Mouse (Mus musculus): Measurements from ENCODE around the gene Scd3. TPM values are rescaled to one million over a fixed set of nuclear protein-coding genes. Genes with fewer than 3 reads are reported as not detected.
A peak's percentile ranks its signal among the peaks of the same experiment; 100 is the strongest.

The Scd3 gene
- 3.1 and 3.2 TPM in 2 replicates for polyA plus RNA-seq (2012; rRNA removed)

DNA sequence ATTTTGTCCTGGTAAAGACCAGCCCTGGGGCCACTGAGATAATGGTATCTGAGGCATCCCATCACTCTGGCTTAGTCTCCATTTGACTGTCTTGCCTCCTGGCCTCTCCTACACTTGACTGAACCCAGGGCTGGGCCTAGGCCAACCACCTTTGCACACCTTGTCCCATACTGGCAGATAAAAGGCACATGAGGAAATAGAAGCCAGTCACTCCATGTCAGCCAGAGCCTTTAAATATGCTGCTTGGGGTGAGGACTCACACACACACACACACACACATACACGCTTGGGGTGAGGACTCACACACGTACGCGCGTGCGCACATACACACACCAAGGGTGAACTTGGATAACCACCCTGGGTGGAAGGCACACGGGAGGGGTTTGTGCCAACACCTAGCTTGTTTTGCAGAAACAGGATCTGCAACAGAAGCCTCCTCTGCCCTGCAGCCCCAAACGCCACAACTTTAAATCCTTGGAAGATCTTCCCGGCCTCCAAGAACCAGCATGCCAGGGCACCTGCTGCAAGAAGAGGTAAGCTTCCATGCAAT is at the start of gene Scd3:
Scd3 (plus strand) TSS at position 255 of the 550 bp plus-strand sequence.
- DNase-seq (ENCODE audit: extremely low spot score in 1 of 2, low spot score in 1 of 2): no peak

DNA sequence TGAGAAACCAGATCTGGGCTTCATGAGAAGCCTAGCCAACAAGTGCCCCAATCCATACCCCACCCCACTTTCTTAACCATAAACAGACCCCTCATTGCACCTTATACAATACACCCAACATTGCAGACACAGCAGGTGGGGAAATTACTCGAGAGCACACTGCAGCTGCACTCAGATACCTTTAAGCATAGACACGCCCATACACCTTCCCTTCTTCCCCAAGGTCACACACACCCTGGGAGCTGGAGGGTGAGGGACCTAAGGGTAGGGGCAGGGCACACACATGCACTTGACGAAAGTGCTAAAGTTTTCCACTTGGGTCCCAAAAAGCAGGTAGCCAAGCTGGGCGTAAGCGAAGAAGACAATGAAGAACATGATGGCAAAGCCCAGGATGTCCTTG is 49.3 kb upstream of the Scd3 start:
- DNase-seq (ENCODE audit: extremely low spot score in 1 of 2, low spot score in 1 of 2): no peak

DNA sequence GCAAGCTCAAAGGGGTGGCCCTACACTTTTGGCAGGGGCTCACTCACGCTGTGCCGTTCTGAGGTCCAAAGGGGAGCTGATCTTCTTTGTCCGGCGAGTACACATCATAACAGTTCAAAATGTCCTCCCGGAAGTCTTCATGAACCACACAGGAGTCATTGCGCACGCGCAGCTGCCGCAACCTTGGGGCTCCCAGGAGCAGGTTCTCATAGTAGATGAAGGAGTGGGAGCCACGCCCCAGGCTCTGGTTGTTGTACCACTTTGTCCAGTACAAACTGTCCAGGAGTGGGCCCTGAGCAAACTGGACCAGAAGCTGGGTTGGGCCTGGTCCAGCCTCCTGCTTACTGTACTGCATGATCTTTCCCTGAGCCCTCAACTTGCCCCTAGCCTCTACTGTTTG is 46.1 kb upstream of the Scd3 start:
- no peak for DNase-seq (ENCODE audit: extremely low spot score in 1 of 2, low spot score in 1 of 2)

DNA sequence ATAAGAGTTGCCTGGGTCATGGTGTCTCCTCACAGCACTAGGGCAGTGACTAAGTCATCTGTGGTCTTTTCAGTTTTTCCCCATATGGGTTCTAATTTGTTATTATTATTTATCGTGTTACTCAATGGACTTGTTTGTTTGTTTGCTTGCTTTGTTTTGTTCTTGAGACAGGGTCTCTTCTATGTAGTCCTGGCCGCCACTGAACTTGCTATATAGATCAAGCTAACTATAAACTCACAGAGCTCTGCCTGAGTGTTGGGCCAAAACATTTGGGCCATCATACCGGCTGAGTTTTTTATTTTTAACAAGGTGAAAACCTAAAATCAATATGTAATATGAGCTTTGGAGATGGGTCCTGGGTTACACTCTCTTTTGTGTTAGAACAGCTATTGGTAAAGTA is 43.7 kb upstream of the Scd3 start:
- no peak for DNase-seq (ENCODE audit: extremely low spot score in 1 of 2, low spot score in 1 of 2)

DNA sequence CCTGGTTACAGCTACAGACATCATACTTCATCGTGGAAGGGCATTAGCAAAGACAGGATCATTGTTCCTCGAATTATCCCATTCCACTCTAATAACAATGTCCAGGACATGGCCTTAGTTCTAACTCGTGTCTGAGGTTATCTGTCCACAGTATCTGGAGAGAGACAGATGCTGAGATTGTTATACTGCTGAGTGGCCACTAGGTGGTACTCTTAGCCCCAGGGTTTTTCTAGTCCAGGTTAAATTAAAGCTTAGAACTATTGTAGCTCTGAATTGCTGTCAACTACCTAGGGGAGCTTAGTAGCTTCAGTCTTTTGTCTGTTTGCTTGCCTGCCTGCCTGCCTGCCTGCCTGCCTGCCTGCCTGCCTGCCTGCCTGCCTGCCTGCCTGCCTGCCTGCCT is 41.6 kb upstream of the Scd3 start:
- DNase-seq (ENCODE audit: extremely low spot score in 1 of 2, low spot score in 1 of 2): peak in 1 of 2 experiments; percentile 48

DNA sequence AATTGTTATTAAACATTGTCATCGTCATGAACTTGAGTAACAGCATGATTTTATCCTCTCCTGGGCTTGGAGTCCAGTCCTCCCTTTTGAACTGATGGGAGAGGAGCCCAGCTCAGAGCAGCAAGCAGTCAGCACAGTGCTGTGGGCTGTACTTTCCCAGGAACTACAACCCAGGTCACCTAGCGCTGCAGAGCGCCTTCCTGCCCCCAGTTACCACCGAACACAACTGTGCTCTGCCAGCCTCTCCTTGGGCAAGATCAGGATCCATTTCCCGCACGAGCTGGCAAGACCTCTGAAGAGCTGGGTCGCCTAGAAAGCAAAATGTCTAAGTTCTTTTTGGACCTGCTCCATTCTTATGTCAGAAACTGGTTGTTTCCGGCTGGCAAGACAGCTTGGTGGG is 28.2 kb upstream of the Scd3 start:
- no peak for DNase-seq (ENCODE audit: extremely low spot score in 1 of 2, low spot score in 1 of 2)

DNA sequence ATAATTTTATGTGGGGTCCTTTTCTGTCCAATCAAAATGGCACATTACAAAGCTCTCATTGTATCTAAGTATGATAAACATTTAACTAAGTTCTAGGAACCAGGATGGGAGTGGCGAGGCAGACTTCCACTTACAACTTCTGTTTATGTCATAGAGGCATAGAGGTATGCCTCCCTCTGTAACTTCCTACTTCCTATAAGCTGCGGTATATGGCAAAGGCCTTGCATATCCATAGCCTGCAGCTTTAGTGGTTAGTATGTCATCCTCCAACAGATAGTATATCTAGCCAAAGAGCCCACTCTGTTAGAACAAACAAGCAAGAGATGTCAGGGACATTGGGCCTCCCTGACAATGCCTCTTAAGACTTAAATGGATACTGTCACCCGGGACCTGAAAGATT is 26.3 kb upstream of the Scd3 start:
- no peak for DNase-seq (ENCODE audit: extremely low spot score in 1 of 2, low spot score in 1 of 2)

DNA sequence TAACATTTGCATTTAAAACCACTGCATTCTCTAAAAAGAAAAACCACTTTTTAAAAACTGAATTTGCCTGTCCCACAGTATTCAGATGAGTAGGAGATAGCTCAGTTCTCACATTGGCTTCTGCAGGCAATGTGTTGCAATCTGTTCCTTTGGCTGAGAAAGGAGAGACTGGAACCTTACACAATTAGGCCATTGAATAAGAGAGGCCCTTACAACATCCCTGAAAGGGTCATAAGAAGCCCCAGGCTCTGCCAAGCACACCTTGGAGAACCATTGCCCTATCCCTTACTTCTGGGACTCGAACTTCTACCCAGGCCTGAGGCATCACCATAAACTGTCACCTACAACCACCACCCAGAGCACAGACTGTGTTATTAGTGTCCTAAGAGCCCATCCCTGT is 22.6 kb upstream of the Scd3 start:
- DNase-seq (ENCODE audit: extremely low spot score in 1 of 2, low spot score in 1 of 2): no peak

DNA sequence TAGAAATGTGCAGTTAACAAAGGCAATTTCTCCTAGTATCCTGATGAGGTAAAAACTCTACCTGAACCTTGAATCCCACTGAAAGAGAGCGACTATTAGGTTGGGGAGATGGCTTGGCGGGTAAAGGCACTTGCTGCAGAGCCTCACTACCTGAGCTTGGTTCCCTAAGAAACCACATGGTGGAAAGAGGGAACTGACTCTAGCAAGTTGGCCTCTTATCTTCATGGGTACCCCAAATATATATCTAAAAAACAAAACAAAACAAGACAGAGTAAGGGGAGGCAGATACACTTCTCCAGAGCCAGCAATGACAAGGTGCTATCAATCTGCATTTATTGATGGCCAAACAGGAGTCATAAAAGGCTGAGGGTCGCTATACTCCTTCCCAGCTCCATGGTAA is 19.1 kb upstream of the Scd3 start:
- no peak for DNase-seq (ENCODE audit: extremely low spot score in 1 of 2, low spot score in 1 of 2)

DNA sequence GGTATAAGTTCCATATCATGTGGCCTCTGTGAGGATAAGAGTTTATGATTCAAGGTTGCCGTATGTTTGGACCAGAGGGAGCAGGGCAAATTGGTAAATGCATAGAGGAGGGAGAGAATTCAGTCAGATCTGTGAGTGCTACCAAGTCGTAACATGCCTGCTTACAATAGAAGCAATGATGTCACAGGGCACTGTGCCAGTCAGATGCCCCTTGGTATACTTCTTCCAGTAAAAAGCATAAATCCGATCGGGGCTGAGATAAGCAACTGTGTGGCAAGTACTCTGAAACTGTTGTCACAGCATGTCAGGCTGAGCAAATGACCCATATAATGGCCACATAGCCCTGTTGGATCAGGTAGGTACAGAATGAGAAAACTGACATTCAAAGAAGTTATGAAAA is 14.0 kb upstream of the Scd3 start:
- no peak for DNase-seq (ENCODE audit: extremely low spot score in 1 of 2, low spot score in 1 of 2)

DNA sequence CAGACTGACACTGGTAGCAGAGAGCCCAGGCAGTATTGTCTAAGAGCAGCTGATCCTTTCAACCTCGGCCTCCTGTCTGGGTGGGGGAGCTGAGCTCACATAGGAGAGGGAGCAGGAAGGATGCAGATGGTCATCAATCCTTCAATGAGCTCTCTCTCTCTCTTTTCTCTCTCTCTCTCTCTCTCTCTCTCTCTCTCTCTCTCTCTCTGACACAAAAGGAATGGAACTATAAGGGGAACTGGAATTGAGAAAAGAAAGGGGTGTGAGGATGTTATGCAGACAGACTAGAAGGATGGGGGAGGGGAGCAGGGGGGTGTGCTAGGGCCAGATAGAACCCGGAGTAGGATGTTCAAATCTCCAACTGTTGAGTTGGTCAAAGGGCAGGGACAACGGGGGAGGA is 10.7 kb upstream of the Scd3 start, which contains the start of gene Pkd2l1:
Pkd2l1 (minus strand) TSS at position 101 of the 400 bp plus-strand sequence.
- no peak for DNase-seq (ENCODE audit: extremely low spot score in 1 of 2, low spot score in 1 of 2)

DNA sequence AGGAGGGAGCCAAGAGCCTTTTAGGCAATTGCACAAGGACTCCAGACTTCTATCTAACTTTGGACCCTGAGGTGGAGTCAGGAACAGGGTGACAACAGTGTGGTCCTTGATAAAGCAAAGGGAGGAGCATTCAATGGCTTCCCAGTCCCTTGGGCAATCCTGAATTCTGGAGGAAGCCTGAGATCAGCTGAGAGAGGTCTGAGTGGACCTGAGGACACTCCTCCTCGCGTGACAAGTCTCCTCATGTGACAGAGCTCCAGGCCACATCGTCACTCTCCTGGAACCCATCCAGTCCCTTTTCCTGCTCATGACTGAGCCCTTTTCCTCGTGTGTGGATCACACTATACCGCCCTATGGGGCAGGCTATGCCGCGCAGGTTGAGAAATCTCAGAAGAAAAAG is 9.2 kb upstream of the Scd3 start:
- DNase-seq (ENCODE audit: extremely low spot score in 1 of 2, low spot score in 1 of 2): no peak

DNA sequence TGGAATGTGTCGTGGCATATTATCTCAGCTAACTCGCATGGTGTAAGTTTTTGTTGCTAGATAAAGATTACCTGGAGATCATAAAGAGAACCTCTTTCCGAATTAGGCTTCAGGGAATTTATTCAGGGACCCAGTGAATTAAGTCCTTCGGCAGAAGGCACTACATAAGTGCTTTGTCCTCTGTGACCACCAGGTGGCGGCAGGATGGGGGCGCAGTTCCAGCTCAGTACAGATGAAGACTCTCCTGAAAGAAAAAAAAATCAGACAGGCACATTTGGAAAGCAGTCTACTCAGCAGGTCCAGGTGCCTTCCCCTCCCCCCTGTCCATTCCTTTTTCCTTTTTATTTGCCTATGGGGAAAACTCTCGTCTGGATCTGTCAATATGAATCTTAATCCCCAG is 7.9 kb upstream of the Scd3 start:
- DNase-seq (ENCODE audit: extremely low spot score in 1 of 2, low spot score in 1 of 2): peak; percentile 14 to 85

DNA sequence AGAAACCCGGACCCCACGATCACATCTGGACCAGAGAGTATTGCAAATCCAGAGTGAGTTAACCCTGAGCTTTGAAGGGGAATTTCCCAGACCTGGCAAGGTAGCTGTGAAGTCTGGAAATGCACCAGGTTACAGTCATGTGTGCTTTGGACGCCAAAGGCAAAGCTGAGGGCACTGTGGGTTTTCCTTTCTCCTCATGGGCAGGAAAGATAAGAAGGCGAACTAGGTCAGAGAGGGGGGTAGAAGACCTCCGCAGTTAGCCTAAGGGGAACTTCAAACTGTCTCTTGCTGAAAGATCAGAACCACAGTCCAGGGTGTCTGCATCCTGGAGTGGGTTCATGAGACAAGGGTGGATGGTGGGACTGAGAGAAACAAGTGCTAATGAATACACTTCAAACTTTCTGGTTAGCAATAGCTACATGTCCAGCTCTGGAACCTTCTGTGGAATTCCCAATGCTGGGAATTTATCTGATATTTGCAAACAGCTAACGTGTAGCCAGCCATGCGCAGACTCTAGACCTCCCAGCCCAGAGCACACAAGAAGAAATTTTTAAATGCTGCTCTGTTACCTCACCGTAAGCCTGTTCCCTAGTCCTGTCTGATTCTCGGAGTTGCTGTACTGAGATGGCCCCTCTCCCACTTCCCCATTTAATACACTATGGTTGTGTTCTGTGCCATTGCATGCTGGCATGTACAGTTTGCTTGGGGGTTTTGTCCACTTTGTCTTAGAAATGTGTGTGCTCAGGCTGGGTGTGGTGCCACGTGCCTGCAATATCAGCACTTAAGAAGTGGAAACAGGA is 5.8 kb upstream of the Scd3 start:
- DNase-seq (ENCODE audit: extremely low spot score in 1 of 2, low spot score in 1 of 2): no peak

DNA sequence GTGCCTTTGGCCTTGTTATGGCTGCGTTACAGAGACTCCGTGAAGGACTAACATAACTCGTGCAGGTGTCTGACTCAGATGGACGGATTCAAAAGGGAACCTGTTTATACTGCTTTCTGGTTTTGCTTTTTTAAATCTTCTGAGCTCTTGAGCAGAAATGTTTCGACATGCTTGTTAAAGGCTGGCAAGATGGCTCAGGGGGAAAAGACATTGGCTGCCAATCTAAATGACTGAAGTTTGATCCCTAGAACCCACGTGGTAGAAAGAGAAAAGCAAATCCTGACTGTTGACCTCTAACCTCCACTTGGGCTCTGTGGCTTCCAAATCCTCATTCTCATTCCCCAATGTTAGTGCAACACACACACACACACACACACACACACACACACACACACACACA is 4.6 kb upstream of the Scd3 start:
- no peak for DNase-seq (ENCODE audit: extremely low spot score in 1 of 2, low spot score in 1 of 2)

DNA sequence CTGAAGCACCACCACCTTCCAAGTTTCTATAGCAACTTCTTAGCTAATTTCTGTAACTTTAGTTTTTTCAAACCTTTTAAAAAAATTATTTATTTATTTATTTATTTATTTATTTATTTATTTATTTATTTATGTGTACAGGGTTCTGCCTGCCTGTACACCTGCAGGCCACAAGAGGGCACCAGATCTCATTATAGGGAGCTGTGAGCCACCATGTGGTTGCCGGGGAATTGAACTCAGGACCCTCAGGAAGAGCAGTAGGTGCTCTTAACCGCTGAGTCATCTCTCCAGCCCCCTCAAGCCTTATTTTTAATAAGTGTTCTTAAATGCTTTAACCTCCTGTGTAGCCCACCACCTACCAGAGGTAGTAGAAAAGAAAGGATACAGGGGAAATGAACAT is 4.1 kb upstream of the Scd3 start:
- peak in 1 of 2 experiments; percentile 11 for DNase-seq (ENCODE audit: extremely low spot score in 1 of 2, low spot score in 1 of 2)

DNA sequence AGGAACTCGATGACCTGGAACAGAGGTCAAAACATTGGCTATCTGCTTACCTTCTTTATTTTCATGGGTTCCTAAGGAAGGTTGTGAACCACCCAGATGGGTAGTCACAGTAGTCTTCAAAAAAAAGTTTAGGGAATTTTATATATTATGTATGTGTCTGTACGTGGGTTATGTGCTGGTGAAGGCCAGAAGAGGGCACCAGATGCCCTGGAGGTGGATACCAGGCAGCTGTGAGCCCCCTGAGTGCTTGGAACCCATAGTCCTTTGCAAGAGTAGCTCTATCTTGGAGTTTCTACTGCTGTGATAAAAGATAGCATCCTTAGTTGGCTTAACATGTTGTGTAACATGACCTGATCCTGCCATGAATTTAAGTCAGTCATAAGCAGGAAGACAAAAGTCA is 4.0 kb downstream of the Scd3 start:
- no peak for DNase-seq (ENCODE audit: extremely low spot score in 1 of 2, low spot score in 1 of 2)

DNA sequence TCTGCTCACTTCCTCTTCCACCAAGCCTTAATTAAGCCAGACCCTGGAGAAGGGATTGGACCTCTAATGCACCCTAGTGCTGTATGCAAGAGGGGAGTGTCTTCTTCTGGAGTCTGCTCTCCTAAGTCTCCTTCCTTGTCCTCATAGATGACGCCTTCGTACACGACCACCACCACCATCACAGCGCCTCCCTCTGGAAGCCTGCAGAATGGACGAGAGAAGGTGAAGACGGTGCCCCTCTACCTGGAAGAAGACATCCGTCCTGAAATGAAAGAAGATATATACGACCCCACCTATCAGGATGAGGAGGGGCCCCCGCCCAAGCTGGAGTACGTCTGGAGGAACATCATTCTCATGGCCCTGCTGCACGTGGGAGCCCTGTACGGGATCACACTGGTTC is 12.2 kb downstream of the Scd3 start:
- DNase-seq (ENCODE audit: extremely low spot score in 1 of 2, low spot score in 1 of 2): no peak

DNA sequence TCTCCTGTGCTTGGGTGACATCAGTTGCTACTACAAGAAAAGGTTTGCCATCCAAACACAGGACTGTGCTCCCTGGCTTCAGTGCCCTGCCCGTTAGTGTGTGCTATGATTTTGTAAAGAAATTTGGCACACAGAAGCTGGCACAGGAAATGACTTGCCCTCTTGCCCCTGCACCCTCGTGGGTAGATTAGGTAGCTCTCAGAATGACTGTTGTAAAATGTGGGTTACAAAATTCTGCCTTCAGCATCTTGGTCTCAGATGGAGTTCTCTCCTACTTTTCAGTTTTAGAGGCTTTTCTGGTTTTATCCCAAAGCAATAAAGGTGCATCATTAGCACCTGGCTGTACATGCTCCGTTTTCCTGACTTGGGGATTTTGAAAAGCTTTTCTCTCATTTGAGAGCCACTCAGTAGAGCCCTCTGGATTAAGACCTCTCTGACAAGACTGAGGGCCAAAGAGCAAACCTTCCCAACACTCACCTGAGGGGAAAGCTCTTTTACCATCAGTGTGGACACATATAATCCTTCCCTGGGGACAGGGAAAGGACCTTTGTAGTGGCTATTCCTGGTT is 15.0 kb downstream of the Scd3 start:
- no peak for DNase-seq (ENCODE audit: extremely low spot score in 1 of 2, low spot score in 1 of 2)

DNA sequence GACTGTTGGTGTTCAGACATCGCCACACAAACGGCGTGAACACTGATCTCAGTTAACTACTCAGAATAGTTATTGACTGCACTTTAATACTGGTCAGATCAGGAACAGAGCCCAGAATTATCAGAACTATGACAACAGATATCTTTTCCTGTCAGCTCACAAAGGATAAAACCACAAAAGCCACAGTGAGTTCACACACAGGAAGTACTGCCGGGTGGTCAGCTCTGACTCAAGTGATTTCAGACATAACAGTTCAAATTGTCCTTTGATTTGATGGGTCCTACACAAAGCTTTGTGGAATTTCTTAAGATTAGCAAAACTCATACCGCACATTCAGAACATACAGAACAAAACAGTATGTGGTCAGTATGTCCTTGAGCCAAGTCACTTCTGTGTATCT is 22.7 kb downstream of the Scd3 start:
- no peak for DNase-seq (ENCODE audit: extremely low spot score in 1 of 2, low spot score in 1 of 2)

DNA sequence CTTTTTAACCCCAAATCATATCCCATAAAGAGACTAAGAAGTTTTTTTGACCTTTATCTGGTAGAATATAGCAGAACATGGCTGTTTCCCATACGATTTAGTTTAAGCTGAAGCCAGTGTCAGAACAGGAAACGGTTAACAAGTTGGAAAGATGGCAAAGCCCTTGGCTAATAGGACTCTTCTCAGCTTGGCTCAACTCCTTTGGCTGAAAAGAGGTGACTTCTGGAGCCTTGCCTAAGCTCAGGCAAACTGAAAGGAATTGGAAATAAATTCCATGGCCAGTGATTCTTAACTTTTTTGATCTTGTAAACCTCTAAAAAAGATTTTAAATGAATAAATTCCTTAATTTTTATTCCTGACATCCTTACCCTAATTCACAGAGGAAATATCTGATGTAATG is 26.7 kb downstream of the Scd3 start:
- peak in 1 of 2 experiments; percentile 17 for DNase-seq (ENCODE audit: extremely low spot score in 1 of 2, low spot score in 1 of 2)

DNA sequence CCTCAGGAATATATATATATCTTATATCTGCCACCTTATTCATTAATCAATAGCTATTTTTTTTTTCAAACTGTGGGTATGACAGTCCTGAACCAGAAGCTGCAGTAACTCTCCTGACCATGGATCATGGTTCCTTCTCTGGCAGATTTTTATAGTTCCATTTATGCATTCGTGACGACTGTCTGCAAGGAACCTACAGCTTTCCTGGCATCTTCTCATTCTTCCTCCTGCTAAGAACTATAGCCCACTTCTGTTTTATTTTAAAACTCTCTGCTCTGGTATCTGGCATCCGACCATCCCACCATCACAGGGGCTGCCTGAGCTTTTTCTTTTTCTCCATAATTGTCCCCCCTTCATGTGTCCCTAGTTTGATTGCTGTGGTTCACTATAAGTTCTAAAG is 27.1 kb downstream of the Scd3 start:
- DNase-seq (ENCODE audit: extremely low spot score in 1 of 2, low spot score in 1 of 2): peak in 1 of 2 experiments; percentile 17
